Mouse (Mus musculus) neural tube, embryonic 14.5 days (tissue): Measurements from ENCODE around the gene Zfp609. TPM values are rescaled to one million over a fixed set of nuclear protein-coding genes. Genes with fewer than 3 reads are reported as not detected.
"Not testable (repeated sequence)": the region's sequence is repeated elsewhere in the genome, so short reads cannot be mapped to it uniquely, and the experiment has no call there.

Experiments
- ATAC-seq: fragments of 200-750 bp; cut with Nextera tagmentation; 2 replicates; pipeline ENCODE4 v1.8.0; 2017; ENCODE audit warnings: low read depth, mild to moderate bottlenecking, moderate TSS enrichment, moderate library complexity
- H3K27ac ChIP-seq: fragments of 300-500 bp; sonication (generic); 2 replicates; pipeline ENCODE4 v1.5.1; 2014; ENCODE audit warnings: low read depth, mild to moderate bottlenecking, control low read depth, low read length, moderate library complexity, mixed read lengths
- H3K27me3 ChIP-seq: fragments of 300-500 bp; sonication (generic); 2 replicates; pipeline ENCODE4 v1.6.1; 2014; ENCODE audit warnings: low read length; ENCODE audit not compliant: control insufficient read depth, insufficient read depth
- H3K36me3 ChIP-seq: fragments of 300-500 bp; sonication (generic); 2 replicates; pipeline ENCODE4 v1.6.1; 2014; ENCODE audit warnings: low read length, mixed read lengths; ENCODE audit not compliant: control insufficient read depth, insufficient read depth
- H3K4me1 ChIP-seq: fragments of 300-500 bp; sonication (generic); 2 replicates; pipeline ENCODE4 v1.6.1; 2014; ENCODE audit warnings: low read length; ENCODE audit not compliant: control insufficient read depth, insufficient read depth
- H3K4me2 ChIP-seq: fragments of 300-500 bp; sonication (generic); 2 replicates; pipeline ENCODE4 v1.6.1; 2014; ENCODE audit warnings: mild to moderate bottlenecking, low read depth, low read length, control low read depth
- H3K4me3 ChIP-seq: fragments of 300-500 bp; sonication (generic); 2 replicates; pipeline ENCODE4 v1.5.1; 2014; ENCODE audit warnings: low read depth, low read length, control low read depth, mixed read lengths
- H3K9ac ChIP-seq: fragments of 300-500 bp; sonication (generic); replicated peaks from 2 replicates; pipeline ENCODE4 v1.6.1; 2014; ENCODE audit warnings: low read depth, mild to moderate bottlenecking, control low read depth, low read length, mixed read lengths
- H3K9me3 ChIP-seq: fragments of 300-500 bp; sonication (generic); 2 replicates; pipeline ENCODE4 v1.6.1; 2016; ENCODE audit warnings: low read length; ENCODE audit not compliant: control insufficient read depth
- WGBS: fragments of 180-500 bp; shearing (Covaris S2); extraction: QIAGEN DNeasy Blood & Tissue Kit; methylation state at CpG from one replicate; pipeline ENCODE4 v1.1.7; 2014; 5-methylcytosine and 5-hydroxymethylcytosine counted together
- polyA plus RNA-seq: library from polyadenylated mRNA; unstranded; fragments of >200 nt; fragmentation: Nextera tagmentation; extraction: Ambion mirVana; gene quantifications from 2 replicates; pipeline ENCODE4 v1.2.1, GENCODE M21; 2014

The Zfp609 gene
- polyA plus RNA-seq, 1 experiment from 2014 or later, result 10.1 TPM

DNA sequence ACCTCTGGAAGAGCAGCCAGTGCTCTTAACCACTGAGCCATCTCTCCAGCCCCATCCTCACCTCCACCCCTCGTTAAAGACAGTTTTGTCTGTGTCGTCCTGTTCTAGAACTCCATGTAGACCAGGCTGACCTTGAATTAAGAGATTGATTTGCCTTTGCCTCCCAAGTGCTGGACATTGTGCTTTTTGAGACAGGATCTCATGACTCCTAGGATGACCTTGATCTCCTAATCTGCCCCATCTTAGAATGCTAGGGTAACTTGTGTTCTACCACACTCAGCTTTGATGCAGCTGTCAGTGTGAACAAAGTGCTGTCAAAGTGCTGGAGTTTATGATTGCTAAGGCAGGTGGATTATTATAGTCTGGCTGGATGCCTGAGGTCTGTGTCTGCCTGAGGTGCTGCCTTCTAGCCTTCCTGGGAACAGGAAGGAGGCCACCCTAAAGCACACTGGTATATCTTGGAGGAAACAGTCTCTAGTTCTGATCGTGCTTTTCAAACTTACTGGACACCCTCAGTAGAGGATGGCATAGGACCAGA lies 172.6 kb downstream of the Zfp609 start:
- no peaks in the 10 kb centered on the region for H3K36me3 ChIP-seq
- WGBS, result 86% methylated on average over 3 of the region's 3 CpGs
- no peak for ATAC-seq
- H3K9me3 ChIP-seq, result no peaks in the 10 kb centered on the region
- H3K4me3 ChIP-seq, result no peak overlapping the region
- no peaks in the 10 kb centered on the region for H3K27me3 ChIP-seq
- H3K27ac ChIP-seq, result no peak overlapping the region
- H3K4me2 ChIP-seq, result no peak overlapping the region
- no peaks in the 10 kb centered on the region for H3K4me1 ChIP-seq
- H3K9ac ChIP-seq, result no peak overlapping the region

DNA sequence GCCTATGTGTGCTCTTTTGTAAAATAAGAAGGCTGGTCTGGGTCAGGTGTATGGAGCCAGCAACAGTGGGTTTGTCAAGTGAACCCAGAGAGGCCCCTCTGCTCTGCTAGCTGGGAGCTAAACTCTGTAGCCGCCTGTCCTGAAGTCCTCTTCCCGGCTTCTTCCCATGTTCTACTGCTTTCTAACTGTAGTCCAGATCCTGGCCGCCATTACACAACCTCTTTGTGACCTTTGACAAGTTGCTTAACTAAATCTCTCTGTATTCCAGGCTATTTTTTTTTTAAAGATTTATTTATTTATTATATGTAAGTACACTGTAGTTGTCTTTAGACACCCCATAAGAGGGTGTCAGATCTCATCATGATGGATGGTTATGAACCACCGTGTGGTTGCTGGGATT lies 173.6 kb downstream of the Zfp609 start:
- WGBS, result 98% methylated on average over 4 of the region's 4 CpGs
- Histone ChIP-seq H3K27me3 (no peaks in the 10 kb centered on the region), H3K27ac (no peak overlapping the region), H3K9me3 (no peaks in the 10 kb centered on the region), H3K9ac (no peak overlapping the region), H3K36me3 (no peaks in the 10 kb centered on the region), H3K4me2 (no peak overlapping the region), H3K4me3 (no peak overlapping the region), H3K4me1 (no peaks in the 10 kb centered on the region)
- no peak for ATAC-seq

DNA sequence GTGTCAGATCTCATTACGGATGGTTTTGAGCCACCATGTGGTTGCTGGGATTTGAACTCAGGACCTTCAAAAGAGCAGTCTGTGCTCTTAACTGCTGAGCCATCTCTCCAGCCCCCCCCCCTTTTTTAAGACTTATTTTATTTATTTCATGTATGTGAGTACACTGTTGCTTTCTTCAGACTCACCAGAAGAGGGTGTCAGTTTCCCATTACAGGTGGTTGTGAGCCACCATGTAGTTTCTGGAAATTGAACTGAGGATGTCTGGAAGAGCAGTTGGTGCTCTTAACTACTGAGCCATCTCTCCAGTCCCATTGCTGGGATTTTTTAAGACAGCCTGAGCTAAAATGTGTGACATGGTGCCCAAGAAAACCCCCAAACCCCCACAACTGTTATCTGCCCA lies 175.4 kb downstream of the Zfp609 start:
- not testable (repeated sequence) for H3K9me3 ChIP-seq

DNA sequence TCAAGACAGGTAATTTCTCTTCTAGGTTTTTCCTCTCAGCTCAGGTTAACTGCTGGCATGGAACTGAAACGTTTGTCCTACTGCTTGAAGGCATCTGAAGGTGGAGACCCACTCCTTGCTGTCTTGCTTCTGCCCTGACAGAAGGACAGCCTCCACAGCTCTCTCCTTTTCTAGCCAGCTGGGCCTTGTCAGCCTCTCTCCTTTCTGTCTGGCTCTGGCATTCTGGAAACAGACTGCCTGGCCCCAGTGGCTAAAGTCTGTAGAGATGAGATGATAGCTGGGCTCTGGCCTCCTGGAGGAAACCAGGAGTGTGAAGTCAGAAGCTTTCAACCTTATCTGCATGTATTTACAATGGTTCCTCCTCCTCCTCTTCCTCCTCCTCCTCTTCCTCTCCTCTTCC lies 177.4 kb downstream of the Zfp609 start:
- Histone ChIP-seq H3K9ac (no peak overlapping the region), H3K27ac (no peak overlapping the region), H3K4me2 (no peak overlapping the region), H3K36me3 (no peaks in the 10 kb centered on the region), H3K9me3 (no peaks in the 10 kb centered on the region), H3K27me3 (no peaks in the 10 kb centered on the region), H3K4me1 (no peaks in the 10 kb centered on the region), H3K4me3 (no peak overlapping the region)
- WGBS, result 79% methylated on average over 1 of the region's 1 CpGs
- ATAC-seq, result no peak

More for the DNA sequence above, 175.4 kb downstream of the Zfp609 start:
- not testable (repeated sequence) for H3K4me2 ChIP-seq, H3K4me1 ChIP-seq, ATAC-seq, H3K27ac ChIP-seq, H3K27me3 ChIP-seq, H3K4me3 ChIP-seq, H3K36me3 ChIP-seq, H3K9ac ChIP-seq
- 90% methylated on average over 1 of the region's 1 CpGs for WGBS

DNA sequence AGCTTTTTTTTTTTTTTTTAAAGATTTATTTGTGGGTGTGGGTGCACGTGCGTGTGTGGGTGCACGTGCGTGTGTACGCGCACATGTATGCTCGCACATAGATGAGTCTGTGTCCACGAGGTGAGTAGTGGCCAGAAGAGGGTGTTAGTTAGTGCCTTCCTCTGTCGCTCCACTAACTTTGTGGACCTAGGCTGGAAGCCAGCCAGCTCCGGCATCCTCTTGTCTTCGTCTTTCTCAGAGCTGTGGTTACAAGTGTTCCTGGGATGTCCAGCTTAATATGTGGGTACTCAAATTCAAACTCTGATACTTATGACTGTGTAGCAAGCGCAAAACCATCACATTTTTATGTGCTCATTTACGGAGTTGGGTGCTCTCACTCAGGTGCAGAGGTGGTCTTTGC lies 178.6 kb downstream of the Zfp609 start:
- Histone ChIP-seq H3K4me1 (no peaks in the 10 kb centered on the region), H3K4me2 (no peak overlapping the region), H3K9me3 (no peaks in the 10 kb centered on the region), H3K27me3 (no peaks in the 10 kb centered on the region), H3K27ac (no peak overlapping the region), H3K4me3 (no peak overlapping the region), H3K36me3 (no peaks in the 10 kb centered on the region), H3K9ac (no peak overlapping the region)
- 92% methylated on average over 13 of the region's 13 CpGs for WGBS
- ATAC-seq, result no peak

DNA sequence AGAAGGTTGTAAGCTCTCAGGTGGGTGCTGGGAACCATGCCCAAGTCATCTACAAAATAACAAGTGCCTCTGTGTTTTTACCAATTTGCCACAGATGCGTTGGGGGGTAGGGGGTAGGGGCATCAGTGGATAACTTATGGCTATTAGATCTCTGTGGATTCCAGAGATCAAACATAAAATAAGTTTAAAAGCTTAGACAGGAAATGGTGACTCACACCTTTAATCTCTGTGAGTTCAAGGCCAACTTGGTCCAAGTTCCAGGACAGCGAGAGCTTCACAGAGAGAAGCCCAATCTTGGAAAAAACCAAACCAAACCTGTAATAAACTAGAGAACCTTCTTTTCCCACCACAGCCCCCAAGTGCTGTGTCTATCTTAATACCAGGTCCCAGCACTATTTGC lies 180.6 kb downstream of the Zfp609 start:
- WGBS, result 91% methylated on average over 2 of the region's 2 CpGs
- Histone ChIP-seq H3K9me3 (no peaks in the 10 kb centered on the region), H3K4me2 (no peak overlapping the region), H3K4me3 (no peak overlapping the region), H3K27ac (no peak overlapping the region), H3K36me3 (no peaks in the 10 kb centered on the region), H3K4me1 (no peaks in the 10 kb centered on the region), H3K9ac (no peak overlapping the region), H3K27me3 (no peaks in the 10 kb centered on the region)
- no peak for ATAC-seq

DNA sequence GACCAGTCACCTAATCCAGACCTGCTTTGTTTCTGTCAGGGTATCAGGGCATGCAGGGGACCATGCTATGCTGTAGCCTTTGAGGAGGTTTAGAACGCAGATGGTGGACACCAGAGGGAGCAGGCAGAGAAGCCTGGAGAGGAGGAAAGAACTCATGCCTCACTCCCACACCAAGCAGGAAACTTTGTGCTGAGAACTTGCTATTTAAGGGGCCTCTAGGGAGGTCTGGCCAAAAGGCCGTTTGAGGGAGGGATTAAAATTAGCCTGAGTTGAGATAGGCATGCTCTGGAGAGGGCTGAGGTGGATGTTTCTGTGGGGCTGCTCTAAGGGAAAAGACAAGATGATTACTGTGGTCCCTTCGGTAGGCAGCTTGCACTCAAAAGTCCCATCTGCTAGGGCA lies 181.4 kb downstream of the Zfp609 start:
- H3K9ac ChIP-seq, result no peak overlapping the region
- no peak for ATAC-seq
- no peaks in the 10 kb centered on the region for H3K4me1 ChIP-seq
- H3K27me3 ChIP-seq, result no peaks in the 10 kb centered on the region
- H3K36me3 ChIP-seq, result no peaks in the 10 kb centered on the region
- no peaks in the 10 kb centered on the region for H3K9me3 ChIP-seq
- no peak overlapping the region for H3K4me2 ChIP-seq
- 67% methylated on average over 3 of the region's 3 CpGs for WGBS
- H3K27ac ChIP-seq, result no peak overlapping the region
- no peak overlapping the region for H3K4me3 ChIP-seq

DNA sequence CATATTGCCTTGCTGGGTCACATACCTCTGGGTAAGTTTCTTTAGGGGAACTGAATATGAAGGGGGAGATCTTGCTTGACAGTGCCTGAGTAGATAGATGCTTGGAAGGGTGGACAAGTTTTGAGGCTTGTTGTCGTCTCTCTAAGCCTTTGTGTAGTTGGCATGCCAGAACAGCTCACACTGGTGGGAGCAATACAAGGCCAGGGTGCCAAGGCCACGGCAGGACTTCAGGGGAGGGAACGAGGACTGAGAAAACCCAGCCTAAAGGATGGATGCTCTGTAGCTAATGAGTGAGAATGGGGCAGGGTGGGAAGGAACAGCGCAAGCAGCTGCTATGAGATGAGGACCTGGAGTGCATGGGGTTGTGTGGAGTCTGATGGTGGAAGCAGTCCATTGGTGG lies 182.4 kb downstream of the Zfp609 start:
- Histone ChIP-seq H3K4me3 (no peak overlapping the region), H3K9ac (no peak overlapping the region), H3K27ac (no peak overlapping the region), H3K9me3 (no peaks in the 10 kb centered on the region), H3K4me1 (no peaks in the 10 kb centered on the region), H3K27me3 (no peaks in the 10 kb centered on the region), H3K4me2 (no peak overlapping the region), H3K36me3 (no peaks in the 10 kb centered on the region)
- 89% methylated on average over 4 of the region's 4 CpGs for WGBS
- no peak for ATAC-seq

DNA sequence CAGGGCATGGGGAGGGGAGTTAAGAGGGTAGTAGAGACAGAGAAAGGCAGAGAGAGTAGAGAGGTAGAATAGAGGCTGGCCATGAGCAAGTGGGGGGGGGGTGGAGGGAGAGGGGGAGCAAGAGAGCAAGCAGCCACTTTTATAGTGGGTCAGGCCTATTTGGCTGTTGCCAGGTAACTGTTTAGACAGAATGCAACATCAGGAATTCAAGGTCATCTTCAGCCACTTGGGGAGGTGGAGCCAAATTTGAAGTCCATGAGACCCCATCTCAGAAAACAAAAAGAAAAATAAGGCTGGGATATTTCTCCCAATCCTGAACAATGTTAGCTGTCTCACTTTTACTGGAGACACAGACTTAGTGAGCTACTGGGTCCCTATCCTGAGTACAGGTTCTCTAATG lies 184.8 kb downstream of the Zfp609 start:
- no peak for ATAC-seq
- no peak overlapping the region for H3K27ac ChIP-seq
- H3K36me3 ChIP-seq, result no peaks in the 10 kb centered on the region
- no peak overlapping the region for H3K4me3 ChIP-seq
- no peak overlapping the region for H3K9ac ChIP-seq
- H3K4me2 ChIP-seq, result no peak overlapping the region
- H3K4me1 ChIP-seq, result no peaks in the 10 kb centered on the region
- no peaks in the 10 kb centered on the region for H3K27me3 ChIP-seq
- no peaks in the 10 kb centered on the region for H3K9me3 ChIP-seq
